Mouse (Mus musculus) cortical plate, adult 2 months (tissue): ENCODE data around the gene Pim3.

Experiments
- CTCF ChIP-seq: fragments of 200-500 bp; IDR thresholded peaks from 2 replicates; pipeline ENCODE4 v1.5.1; 2011; ENCODE audit warnings: mild to moderate bottlenecking, control low read depth, low read length; ENCODE audit not compliant: insufficient read depth; ENCODE audit errors: extremely low read depth
- POLR2A ChIP-seq: fragments of 200-500 bp; IDR thresholded peaks from 2 replicates; pipeline ENCODE4 v1.6.1; 2011; ENCODE audit warnings: mild to moderate bottlenecking, low read length, control low read depth; ENCODE audit not compliant: insufficient read depth; ENCODE audit errors: extremely low read depth

DNA sequence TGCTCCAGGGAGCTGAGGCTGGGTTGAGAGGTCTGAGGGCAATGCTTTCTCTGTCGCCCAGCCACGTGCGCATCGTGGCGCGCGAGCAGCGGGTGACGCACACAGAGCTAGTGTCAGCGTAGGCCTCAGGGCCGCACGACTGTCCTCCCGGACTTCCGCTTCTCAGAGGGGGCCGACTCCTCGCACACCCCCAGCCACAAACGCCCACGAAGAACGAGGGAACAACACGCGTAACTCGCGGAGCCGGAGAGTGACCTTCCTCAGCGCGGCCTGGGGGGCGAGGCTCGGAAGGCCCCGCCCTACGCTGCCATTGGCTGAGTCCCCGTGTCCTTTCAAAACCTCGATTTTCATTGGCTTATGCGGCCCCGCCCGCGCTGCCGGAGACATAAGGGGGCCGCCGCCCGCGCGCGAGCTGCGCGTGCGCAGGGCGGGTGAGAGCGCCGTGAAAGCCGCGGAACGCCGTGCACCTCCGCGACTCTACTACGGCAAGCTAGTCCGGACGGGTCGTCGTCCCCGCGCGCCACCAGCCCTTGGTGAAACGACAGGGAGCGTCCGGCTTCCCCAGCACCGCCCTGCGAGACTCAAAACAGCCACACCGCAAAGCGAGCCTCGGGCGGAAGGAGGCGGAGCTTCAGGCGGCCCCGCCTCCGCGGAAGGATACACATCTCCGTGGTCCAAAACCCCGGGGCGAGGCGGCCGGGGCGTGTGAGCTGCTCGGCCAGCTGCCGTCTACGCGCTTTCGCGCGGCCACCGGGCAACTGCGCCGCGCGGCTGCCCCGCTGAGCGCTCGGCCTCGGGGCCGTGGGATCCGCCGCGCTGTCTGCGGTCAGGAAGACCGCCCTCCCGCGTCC lies at the start of gene Pim3:
- no peak for TF ChIP-seq CTCF
- peak; percentile 88 for TF ChIP-seq POLR2A
